Mouse (Mus musculus) ES-Bruce4 (cell line): ENCODE results near the gene Syce2. TPM values are rescaled to one million over a fixed set of nuclear protein-coding genes. Genes with fewer than 3 reads are reported as not detected.
A peak's percentile ranks its signal among the peaks of the same experiment; 100 is the strongest.

Experiments used
- H3K27ac ChIP-seq: 2 replicates; pipeline ENCODE4 v1.5.1; 2012; ENCODE audit warnings: low read length, inconsistent platforms; ENCODE audit not compliant: insufficient read depth
- H3K27me3 ChIP-seq: 2 replicates; pipeline ENCODE4 v1.6.1; 2012; ENCODE audit warnings: mild to moderate bottlenecking, low read length, inconsistent platforms; ENCODE audit not compliant: control insufficient read depth, poor library complexity, insufficient read depth, severe bottlenecking
- H3K36me3 ChIP-seq: 2 replicates; pipeline ENCODE4 v1.6.1; 2012; ENCODE audit warnings: inconsistent platforms, mild to moderate bottlenecking, low read length, moderate library complexity; ENCODE audit not compliant: control insufficient read depth, poor library complexity, insufficient read depth, severe bottlenecking
- H3K4me1 ChIP-seq: one replicate; pipeline ENCODE4 v1.8.1; 2011; ENCODE audit warnings: low read length; ENCODE audit not compliant: control insufficient read depth, insufficient read depth
- H3K4me3 ChIP-seq: 2 replicates; pipeline ENCODE4 v1.5.1; 2011; ENCODE audit warnings: low read depth, mild to moderate bottlenecking, low read length
- H3K9ac ChIP-seq: 2 replicates; pipeline ENCODE4 v1.6.1; 2012; ENCODE audit warnings: low read depth, mild to moderate bottlenecking, inconsistent platforms; ENCODE audit not compliant: poor library complexity, severe bottlenecking
- H3K9me3 ChIP-seq: replicated peaks from 2 replicates; pipeline ENCODE4 v1.6.1; 2012; ENCODE audit warnings: mild to moderate bottlenecking, low read length, inconsistent platforms; ENCODE audit not compliant: control insufficient read depth, poor library complexity, insufficient read depth, severe bottlenecking
- CTCF ChIP-seq: IDR thresholded peaks from one replicate; pipeline ENCODE4 v1.8.1; 2011; ENCODE audit warnings: low read depth, low read length
- EP300 ChIP-seq: IDR thresholded peaks from 2 replicates; pipeline ENCODE4 v1.6.1; 2011; ENCODE audit warnings: low read depth, low read length; ENCODE audit not compliant: insufficient read depth
- POLR2A ChIP-seq: IDR thresholded peaks from one replicate; pipeline ENCODE4 v1.8.1; 2011; ENCODE audit warnings: low read length; ENCODE audit not compliant: insufficient read depth
- polyA plus RNA-seq: library from polyadenylated mRNA; stranded (reverse); fragments of >200 nt; gene quantifications from 2 replicates; pipeline ENCODE4 v1.2.4, GENCODE M21; 2011; ENCODE audit warnings: low read depth; ENCODE audit not compliant: missing spikeins, insufficient read depth, insufficient read length

Syce2 gene
- polyA plus RNA-seq, 1 experiment, result 97.1 TPM

- peaks cover 1% of the 10 kb centered on the region for H3K4me1 ChIP-seq
- H3K27ac ChIP-seq, result peak overlapping the region; percentile 32; the same call in 1 of the 2 replicates
- H3K9ac ChIP-seq, result no peak overlapping the region
- TF ChIP-seq POLR2A, result no peak
- TF ChIP-seq CTCF, result no peak
- TF ChIP-seq EP300, result 0 out of 2 replicates have a peak, but pooled peaks have one; percentile 4
- H3K4me3 ChIP-seq, result no peak overlapping the region
- H3K27me3 ChIP-seq, result no peaks in the 10 kb centered on the region
- H3K36me3 ChIP-seq, result peaks cover 61% of the 10 kb centered on the region
- H3K9me3 ChIP-seq, result no peaks in the 10 kb centered on the region
Observed at GRCm38 (mm10) chr8:84837149-84837911, 34.6 kb upstream of the Syce2 start.

GRCm38 (mm10) chr8:84837912-84838470 is 33.9 kb upstream of the Syce2 start:
- Histone ChIP-seq H3K27me3 (no peaks in the 10 kb centered on the region), H3K4me1 (peaks cover 1% of the 10 kb centered on the region), H3K36me3 (peaks cover 67% of the 10 kb centered on the region), H3K4me3 (no peak overlapping the region), H3K27ac (peak overlapping the region; percentile 32; the same call in 1 of the 2 replicates), H3K9ac (no peak overlapping the region), H3K9me3 (no peaks in the 10 kb centered on the region)
- no peak for TF ChIP-seq EP300
- no peak for TF ChIP-seq POLR2A
- TF ChIP-seq CTCF, result no peak

GRCm38 (mm10) chr8:84838513-84838912 is 33.4 kb upstream of the Syce2 start:
- Histone ChIP-seq H3K27me3 (no peaks in the 10 kb centered on the region), H3K36me3 (peaks cover 72% of the 10 kb centered on the region), H3K4me3 (no peak overlapping the region), H3K9ac (no peak overlapping the region), H3K27ac (no peak overlapping the region), H3K4me1 (peaks cover 1% of the 10 kb centered on the region), H3K9me3 (no peaks in the 10 kb centered on the region)
- no peak for TF ChIP-seq POLR2A

GRCm38 (mm10) chr8:84839411-84839810 is 32.5 kb upstream of the Syce2 start:
- no peak overlapping the region for H3K4me3 ChIP-seq
- peaks cover 1% of the 10 kb centered on the region for H3K4me1 ChIP-seq
- peak overlapping the region; percentile 95 for H3K9ac ChIP-seq
- H3K27me3 ChIP-seq, result no peaks in the 10 kb centered on the region
- peaks cover 72% of the 10 kb centered on the region for H3K36me3 ChIP-seq
- no peaks in the 10 kb centered on the region for H3K9me3 ChIP-seq
- no peak overlapping the region for H3K27ac ChIP-seq
- TF ChIP-seq CTCF (no peak), POLR2A (no peak), EP300 (no peak)

GRCm38 (mm10) chr8:84839875-84840247 is 32.0 kb upstream of the Syce2 start:
- Histone ChIP-seq H3K4me1 (peaks cover 1% of the 10 kb centered on the region), H3K36me3 (peaks cover 72% of the 10 kb centered on the region), H3K9ac (peak overlapping the region; percentile 95), H3K4me3 (peak overlapping the region; percentile 76), H3K9me3 (no peaks in the 10 kb centered on the region), H3K27ac (no peak overlapping the region), H3K27me3 (no peaks in the 10 kb centered on the region)
- no peak for TF ChIP-seq EP300
- no peak for TF ChIP-seq POLR2A
- no peak for TF ChIP-seq CTCF
